Mouse (Mus musculus) G1E (cell line): ENCODE results near the gene Adgb. TPM values are rescaled to one million over a fixed set of nuclear protein-coding genes. Genes with fewer than 3 reads are reported as not detected.

Experiments used
- ATAC-seq: 2 replicates; pipeline ENCODE4 v1.8.0; 2016; ENCODE audit warnings: mild to moderate bottlenecking; ENCODE audit not compliant: insufficient number of reproducible peaks, poor library complexity, low FRiP score, severe bottlenecking; ENCODE audit errors: extremely low read depth
- DNase-seq: peaks from one replicate; pipeline ENCODE4 v3.0.0; 2012; ENCODE audit warnings: low spot score
- H3K27me3 ChIP-seq: 2 replicates; pipeline ENCODE4 v1.6.1; 2012; ENCODE audit warnings: mild to moderate bottlenecking, low read length, inconsistent platforms; ENCODE audit not compliant: insufficient read depth
- H3K36me3 ChIP-seq: replicated peaks from 2 replicates; pipeline ENCODE3; 2012; ENCODE audit warnings: mild to moderate bottlenecking, inconsistent platforms
- H3K4me1 ChIP-seq: 2 replicates; pipeline ENCODE4 v1.6.1; 2012; ENCODE audit warnings: low read depth, low read length, inconsistent platforms, mixed read lengths; ENCODE audit not compliant: insufficient read depth
- H3K4me3 ChIP-seq: 2 replicates; pipeline ENCODE4 v1.5.1; 2012; ENCODE audit warnings: low read depth, mild to moderate bottlenecking, inconsistent platforms, low read length, moderate library complexity, mixed read lengths
- H3K9me3 ChIP-seq: replicated peaks from 2 replicates; pipeline ENCODE4 v1.6.1; 2012; ENCODE audit warnings: inconsistent platforms
- CTCF ChIP-seq: IDR thresholded peaks from 2 replicates; pipeline ENCODE4 v1.5.1; 2012; ENCODE audit warnings: low read depth, low read length, inconsistent platforms, mixed read lengths
- GATA1 ChIP-seq: IDR thresholded peaks from 2 replicates; pipeline ENCODE4 v1.6.1; 2012; ENCODE audit warnings: borderline replicate concordance, low read length, inconsistent platforms, mixed read lengths
- GATA2 ChIP-seq: IDR thresholded peaks from 2 replicates; pipeline ENCODE4 v1.6.1; 2012; ENCODE audit warnings: low read depth, low read length, inconsistent platforms, borderline replicate concordance
- POLR2AphosphoS5 ChIP-seq: IDR thresholded peaks from 2 replicates; pipeline ENCODE4 v1.6.1; 2012; ENCODE audit warnings: low read depth, low read length, inconsistent platforms; ENCODE audit not compliant: insufficient replicate concordance
- TAL1 ChIP-seq: conservative IDR thresholded peaks from 2 replicates; pipeline ENCODE4 v1.6.1; 2012; ENCODE audit warnings: low read depth, low read length, inconsistent platforms, mixed read lengths
- polyA plus RNA-seq: library from polyadenylated mRNA; stranded (reverse); fragments of >175 nt; gene quantifications from 2 replicates; pipeline ENCODE4 v1.2.3, GENCODE M21; 2012
- total RNA-seq, 2 experiments: library from RNA; stranded (forward) in 1 of 2; stranded (reverse) in 1 of 2; fragments of 200-1000 nt in 1 of 2; fragments of >200 nt in 1 of 2; fragmentation: Nextera tagmentation in 1 of 2; gene quantifications; 2 replicates each; pipeline ENCODE4 v1.2.3; 2014 to 2017

The Adgb gene
- total and polyA plus RNA-seq, 3 experiments: 0.11 TPM; not detected in 2

DNA sequence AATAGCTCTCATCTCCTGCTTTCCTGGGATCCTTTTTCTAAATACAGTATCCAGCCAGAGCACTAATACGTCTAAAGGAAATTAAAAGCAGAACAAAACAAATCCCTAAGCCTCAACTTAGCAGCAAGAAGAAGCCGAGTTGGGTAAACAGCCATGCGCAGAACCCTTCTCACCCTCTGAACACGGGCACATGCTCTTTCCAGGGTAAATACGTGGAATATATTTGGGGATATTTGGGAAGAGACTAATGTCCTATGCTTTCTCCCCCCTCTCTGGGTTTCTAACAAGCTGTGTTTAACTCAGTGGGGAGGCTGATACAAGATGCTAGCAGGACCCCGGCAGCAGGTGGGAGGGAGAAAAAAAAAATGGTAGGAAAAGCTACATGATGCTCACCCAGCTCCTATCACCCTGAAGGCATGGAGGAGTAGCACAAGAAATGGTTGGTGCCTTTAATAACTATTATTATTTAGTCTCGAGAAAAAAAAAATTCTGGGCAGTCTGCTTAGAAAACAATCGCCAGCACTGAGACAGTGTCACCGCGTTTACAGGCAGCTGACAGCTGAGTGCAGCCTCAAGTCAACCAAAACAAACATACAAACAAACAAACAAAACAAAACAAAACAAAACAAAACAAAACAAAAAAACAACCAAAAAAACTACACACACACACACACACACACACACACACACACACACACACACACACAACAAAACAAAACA is 151.6 kb downstream of the Adgb start:
- Histone ChIP-seq H3K9me3 (no peaks in the 10 kb centered on the region), H3K27me3 (no peaks in the 10 kb centered on the region), H3K36me3 (no peaks in the 10 kb centered on the region), H3K4me1 (0 out of 2 replicates have a peak, but pooled peaks cover 3% of the 10 kb centered on the region), H3K4me3 (no peak overlapping the region)
- ATAC-seq (no peak), DNase-seq (no peak)
- TF ChIP-seq TAL1 (no peak), POLR2AphosphoS5 (no peak), GATA2 (no peak), CTCF (no peak), GATA1 (no peak)

DNA sequence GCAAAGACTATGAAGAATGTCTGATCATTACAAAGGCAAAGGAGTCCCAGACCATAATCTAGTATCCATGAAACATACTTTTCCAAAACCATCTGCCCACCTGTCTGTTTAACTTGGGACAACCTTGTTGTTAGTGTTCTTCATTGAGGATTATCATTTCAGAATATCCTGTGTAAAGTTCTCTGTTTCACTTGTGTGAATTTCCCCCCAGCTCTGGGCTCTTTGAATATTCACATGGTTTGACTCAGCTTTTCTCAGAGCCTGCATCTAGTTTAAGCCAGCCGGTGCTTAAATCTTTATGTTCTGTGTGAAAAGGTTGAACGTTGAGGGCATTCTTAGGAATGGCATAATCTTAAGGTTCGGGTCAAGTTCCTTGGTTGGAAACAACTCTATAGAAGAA is 154.0 kb downstream of the Adgb start:
- Histone ChIP-seq H3K4me1 (0 out of 2 replicates have a peak, but pooled peaks cover 3% of the 10 kb centered on the region), H3K4me3 (no peak overlapping the region), H3K36me3 (no peaks in the 10 kb centered on the region), H3K27me3 (no peaks in the 10 kb centered on the region), H3K9me3 (no peaks in the 10 kb centered on the region)
- TF ChIP-seq GATA2 (no peak), TAL1 (no peak), POLR2AphosphoS5 (no peak), CTCF (no peak), GATA1 (no peak)
- DNase-seq (no peak), ATAC-seq (no peak)

GRCm38 (mm10) chr10:10315631-10316030 is 156.5 kb downstream of the Adgb start:
- DNase-seq: no peak
- Histone ChIP-seq H3K27me3 (no peaks in the 10 kb centered on the region), H3K36me3 (no peaks in the 10 kb centered on the region), H3K9me3 (no peaks in the 10 kb centered on the region), H3K4me3 (no peak overlapping the region), H3K4me1 (no peaks in the 10 kb centered on the region)
- ATAC-seq: no peak
- TF ChIP-seq TAL1 (no peak), GATA1 (no peak)

DNA sequence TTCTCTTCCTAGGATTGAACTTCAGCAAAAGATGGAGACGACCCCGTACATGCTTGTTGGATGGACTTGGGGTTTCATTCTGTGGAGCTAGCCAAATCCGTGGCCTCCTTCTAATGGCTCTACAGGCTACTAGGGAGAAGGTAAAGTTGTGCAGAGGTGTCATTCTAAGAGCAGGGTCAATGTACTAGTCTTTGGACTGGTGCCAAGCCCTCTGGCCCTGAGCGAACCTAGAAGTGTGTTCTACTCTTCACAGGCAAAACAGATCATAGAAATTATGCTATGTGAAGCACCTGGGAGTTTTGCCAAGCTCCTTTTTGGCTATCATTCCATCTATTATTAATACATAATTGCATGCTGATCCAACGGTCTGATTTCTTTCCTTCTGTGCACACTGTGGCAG is 157.6 kb downstream of the Adgb start:
- H3K36me3 ChIP-seq: no peaks in the 10 kb centered on the region
- no peak overlapping the region for H3K4me3 ChIP-seq
- no peak for ATAC-seq
- DNase-seq: no peak
- no peaks in the 10 kb centered on the region for H3K9me3 ChIP-seq
- TF ChIP-seq POLR2AphosphoS5 (no peak), TAL1 (no peak), CTCF (no peak), GATA1 (no peak), GATA2 (no peak)
- H3K27me3 ChIP-seq: no peaks in the 10 kb centered on the region
- no peaks in the 10 kb centered on the region for H3K4me1 ChIP-seq

DNA sequence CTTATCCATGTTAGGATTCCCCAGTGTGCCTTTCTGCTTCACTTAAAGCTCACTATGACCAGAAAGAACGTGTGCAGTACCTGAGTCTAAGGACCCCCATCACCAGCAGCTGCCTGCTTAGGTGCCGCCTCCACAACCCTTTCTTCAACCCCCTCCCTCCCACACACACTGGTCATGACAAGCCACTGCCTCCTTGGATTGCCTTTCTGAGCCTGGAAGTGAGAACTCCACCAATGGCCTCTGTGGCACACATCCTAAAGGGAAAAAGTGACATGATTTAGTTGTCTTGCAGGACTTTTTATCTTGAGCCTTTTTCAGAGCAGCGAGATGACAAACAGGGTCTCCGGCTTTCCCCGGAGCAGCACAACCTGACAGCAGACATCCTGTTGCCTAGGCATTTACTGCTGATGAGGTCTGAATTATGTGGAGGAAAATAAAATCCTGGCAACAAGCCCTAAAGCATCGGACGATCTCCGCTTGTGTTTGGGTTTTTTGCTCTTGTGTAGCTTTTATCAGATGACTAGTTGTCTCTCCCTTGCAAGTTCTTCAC is 162.2 kb downstream of the Adgb start:
- ATAC-seq (no peak), DNase-seq (no peak)
- H3K9me3 ChIP-seq: no peaks in the 10 kb centered on the region
- no peaks in the 10 kb centered on the region for H3K4me1 ChIP-seq
- H3K36me3 ChIP-seq: no peaks in the 10 kb centered on the region
- no peak for TF ChIP-seq GATA2
- no peak for TF ChIP-seq TAL1
- no peak for TF ChIP-seq GATA1
- no peak for TF ChIP-seq POLR2AphosphoS5
- no peak for TF ChIP-seq CTCF
- H3K27me3 ChIP-seq: no peaks in the 10 kb centered on the region
- no peak overlapping the region for H3K4me3 ChIP-seq

DNA sequence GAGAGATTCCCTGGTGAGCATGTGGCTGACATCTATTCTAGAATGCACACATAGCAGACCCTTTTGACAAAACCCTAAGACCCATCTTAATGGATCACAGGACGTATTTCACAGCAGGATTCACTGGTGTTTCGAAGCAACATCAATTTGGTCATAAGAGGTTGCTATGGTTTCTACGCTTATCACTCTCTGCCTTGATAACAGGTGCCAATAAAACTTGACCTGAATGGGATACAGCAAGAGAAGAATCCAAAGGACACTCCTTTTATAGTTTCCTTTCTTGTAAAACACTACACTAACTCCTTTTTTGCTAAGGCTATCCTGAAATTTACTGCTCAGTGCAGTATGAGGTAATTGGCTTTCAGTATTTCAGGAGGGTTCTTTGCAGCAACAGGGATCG is 163.1 kb downstream of the Adgb start:
- Histone ChIP-seq H3K9me3 (no peaks in the 10 kb centered on the region), H3K36me3 (no peaks in the 10 kb centered on the region), H3K4me1 (no peaks in the 10 kb centered on the region), H3K4me3 (no peak overlapping the region), H3K27me3 (no peaks in the 10 kb centered on the region)
- TF ChIP-seq TAL1 (no peak), CTCF (no peak), POLR2AphosphoS5 (no peak), GATA2 (no peak), GATA1 (no peak)
- ATAC-seq (no peak), DNase-seq (no peak)
